Mouse (Mus musculus) duodenum, adult 2 months (tissue): ENCODE data around the gene Secisbp2l. TPM values are rescaled to one million over a fixed set of nuclear protein-coding genes. Genes with fewer than 3 reads are reported as not detected.

Source experiments
- polyA plus RNA-seq: library from polyadenylated mRNA; depleted of rRNA; stranded (reverse); fragments of >200 nt; gene quantifications from 2 replicates; pipeline ENCODE4 v1.2.3, GENCODE M21; 2012; ENCODE audit warnings: low replicate concordance; rRNA removed

Gene Secisbp2l
- 6.2 and 6.4 TPM in 2 replicates for polyA plus RNA-seq

GRCm38 (mm10) chr2:125782719-125783109 lies at the start of gene Secisbp2l:
Gene Secisbp2l, minus strand, starts transcription at chr2:125782870.

GRCm38 (mm10) chr2:125724086-125724430 lies 58.6 kb downstream of the Secisbp2l start, which contains the start of gene Shc4:
Gene Shc4, minus strand, starts transcription at chr2:125724148.

Other genes with a start within 250 kb of the Secisbp2l start
- 0.27 and 0.56 TPM in 2 replicates for gene Cep152, start 157.8 kb downstream of the Secisbp2l start, polyA plus RNA-seq
- gene Eid1, start 109.8 kb downstream of the Secisbp2l start, polyA plus RNA-seq, result 4.9 and 8.1 TPM in 2 replicates
- 0.17 and 0.35 TPM in 2 replicates for gene Shc4, start 58.7 kb downstream of the Secisbp2l start, polyA plus RNA-seq
- gene Galk2, start 76.2 kb upstream of the Secisbp2l start, polyA plus RNA-seq, result 7.8 and 8.2 TPM in 2 replicates
- 0.35 and 0.57 TPM in 2 replicates for gene Cops2, start 76.3 kb upstream of the Secisbp2l start, polyA plus RNA-seq